Mouse (Mus musculus): ENCODE results near the gene Lsp1.

DNA sequence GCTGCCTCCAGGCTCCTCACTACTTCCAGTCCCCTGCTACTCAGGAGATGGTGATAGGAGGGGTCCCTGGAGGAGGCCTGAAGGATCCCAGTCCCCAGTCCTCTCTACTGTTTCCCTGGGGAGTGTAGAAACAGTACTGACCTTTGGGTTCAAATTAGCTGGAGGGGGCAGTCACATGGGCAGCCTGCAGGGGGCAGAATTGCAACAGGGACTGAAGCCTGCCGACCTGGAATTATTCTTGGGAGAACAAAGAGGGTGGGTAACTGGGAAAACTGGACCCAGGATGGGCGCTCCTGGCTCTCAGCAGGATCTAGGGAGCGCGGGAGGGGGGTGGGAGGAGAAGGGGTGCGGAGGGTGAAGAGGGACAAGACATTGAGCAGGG lies 20.6 kb downstream of the Lsp1 start:
- TF ChIP-seq POLR2AphosphoS2 (IDR thresholded peaks at IDR 0.05; ENCODE audit: insufficient read length, low read depth) (no peak), POLR2A (IDR thresholded peaks at IDR 0.05; ENCODE audit: insufficient read length, low read depth) (no peak), MAX (IDR thresholded peaks at IDR 0.05; ENCODE audit: low read depth) (no peak), REST (IDR thresholded peaks at IDR 0.05; ENCODE audit: insufficient read depth, insufficient read length) (no peak), TCF3 (IDR thresholded peaks at IDR 0.05; ENCODE audit: insufficient read length, low read depth) (no peak), USF1 (IDR thresholded peaks at IDR 0.05; ENCODE audit: low read depth) (no peak), MYOG (IDR thresholded peaks at IDR 0.05; ENCODE audit: control insufficient read depth in 1 of 3, insufficient read depth in 1 of 3, insufficient read length in 2 of 3, low read depth in 2 of 3) (no peak), E2F4 (IDR thresholded peaks at IDR 0.05; ENCODE audit: insufficient read depth) (no peak), TCF12 (IDR thresholded peaks at IDR 0.05; ENCODE audit: insufficient read depth, poor library complexity, severe bottlenecking) (no peak), MYOD1 (IDR thresholded peaks at IDR 0.05; ENCODE audit: control insufficient read depth in 1 of 3, insufficient read length in 2 of 3, low read depth in 2 of 3) (no peak), SRF (IDR thresholded peaks at IDR 0.05; ENCODE audit: control insufficient read depth, insufficient read length, low read depth) (no peak)

All from myocyte (in vitro differentiated cells).